Mouse (Mus musculus): ENCODE data around the gene Wipi2. TPM values are rescaled to one million over a fixed set of nuclear protein-coding genes. Genes with fewer than 3 reads are reported as not detected.

Wipi2 gene
- polyA plus RNA-seq (2011; ENCODE audit: insufficient read depth, insufficient read length, low replicate concordance, missing spikeins), result 29.4 and 41.8 TPM in 2 replicates

- TF ChIP-seq CTCF (IDR thresholded peaks at IDR 0.05; ENCODE audit: control insufficient read depth, insufficient read depth, low read length) (no peak), POLR2A (IDR thresholded peaks at IDR 0.05; ENCODE audit: borderline replicate concordance, control insufficient read depth, low read depth, low read length) (no peak)
- no peak within 1 kb of the TSS for H3K27ac ChIP-seq (ENCODE audit: control insufficient read depth, insufficient read depth, low read depth, low read length, poor library complexity)
- WGBS, result 74% methylated on average over 2 of the region's 2 CpGs
- no peak within 1 kb of the TSS for H3K4me3 ChIP-seq (replicated peaks; ENCODE audit: control insufficient read depth, low read depth, low read length)
- peaks cover 3% of the 10 kb centered on the region for H3K4me1 ChIP-seq (ENCODE audit: control insufficient read depth, insufficient read depth, low read length)
Measured at GRCm38 (mm10) chr5:142627398-142627797, at the start of gene Wipi2. Gene Wipi2 (plus strand): TSS chr5:142627698.

GRCm38 (mm10) chr5:142578192-142578591 is 49.3 kb upstream of the Wipi2 start:
- no peak overlapping the region for H3K4me3 ChIP-seq (replicated peaks; ENCODE audit: control insufficient read depth, low read depth, low read length)
- TF ChIP-seq POLR2A (IDR thresholded peaks at IDR 0.05; ENCODE audit: borderline replicate concordance, control insufficient read depth, low read depth, low read length) (no peak), CTCF (IDR thresholded peaks at IDR 0.05; ENCODE audit: control insufficient read depth, insufficient read depth, low read length) (peak; percentile 29; the same call in 1 of the 2 replicates)
- H3K4me1 ChIP-seq (ENCODE audit: control insufficient read depth, insufficient read depth, low read length), result no peaks in the 10 kb centered on the region
- WGBS, result 80% methylated on average over 10 of the region's 10 CpGs
- H3K27ac ChIP-seq (ENCODE audit: control insufficient read depth, insufficient read depth, low read depth, low read length, poor library complexity), result no peak overlapping the region

- H3K4me1 ChIP-seq (ENCODE audit: control insufficient read depth, insufficient read depth, low read length), result no peaks in the 10 kb centered on the region
- no peak overlapping the region for H3K4me3 ChIP-seq (replicated peaks; ENCODE audit: control insufficient read depth, low read depth, low read length)
- TF ChIP-seq CTCF (IDR thresholded peaks at IDR 0.05; ENCODE audit: control insufficient read depth, insufficient read depth, low read length) (peak; percentile 59), POLR2A (IDR thresholded peaks at IDR 0.05; ENCODE audit: borderline replicate concordance, control insufficient read depth, low read depth, low read length) (no peak)
- no peak overlapping the region for H3K27ac ChIP-seq (ENCODE audit: control insufficient read depth, insufficient read depth, low read depth, low read length, poor library complexity)
- 14% methylated on average over 5 of the region's 5 CpGs for WGBS
Measured at GRCm38 (mm10) chr5:142581517-142581916, 46.0 kb upstream of the Wipi2 start.

- Histone ChIP-seq H3K27ac (ENCODE audit: control insufficient read depth, insufficient read depth, low read depth, low read length, poor library complexity) (no peak overlapping the region), H3K4me1 (ENCODE audit: control insufficient read depth, insufficient read depth, low read length) (no peaks in the 10 kb centered on the region), H3K4me3 (replicated peaks; ENCODE audit: control insufficient read depth, low read depth, low read length) (no peak overlapping the region)
- no peak for TF ChIP-seq CTCF (IDR thresholded peaks at IDR 0.05; ENCODE audit: control insufficient read depth, insufficient read depth, low read length)
- no peak for TF ChIP-seq POLR2A (IDR thresholded peaks at IDR 0.05; ENCODE audit: borderline replicate concordance, control insufficient read depth, low read depth, low read length)
- 64% methylated on average over 14 of the region's 14 CpGs for WGBS
Measured at GRCm38 (mm10) chr5:142583616-142584126, 43.8 kb upstream of the Wipi2 start.

- TF ChIP-seq CTCF (IDR thresholded peaks at IDR 0.05; ENCODE audit: control insufficient read depth, insufficient read depth, low read length) (no peak), POLR2A (IDR thresholded peaks at IDR 0.05; ENCODE audit: borderline replicate concordance, control insufficient read depth, low read depth, low read length) (no peak)
- Histone ChIP-seq H3K4me3 (replicated peaks; ENCODE audit: control insufficient read depth, low read depth, low read length) (no peak overlapping the region), H3K27ac (ENCODE audit: control insufficient read depth, insufficient read depth, low read depth, low read length, poor library complexity) (no peak overlapping the region), H3K4me1 (ENCODE audit: control insufficient read depth, insufficient read depth, low read length) (no peaks in the 10 kb centered on the region)
- 77% methylated on average over 6 of the region's 6 CpGs for WGBS
Measured at GRCm38 (mm10) chr5:142590953-142591616, 36.4 kb upstream of the Wipi2 start.

GRCm38 (mm10) chr5:142595698-142596097 is 31.8 kb upstream of the Wipi2 start:
- Histone ChIP-seq H3K27ac (ENCODE audit: control insufficient read depth, insufficient read depth, low read depth, low read length, poor library complexity) (no peak overlapping the region), H3K4me3 (replicated peaks; ENCODE audit: control insufficient read depth, low read depth, low read length) (no peak overlapping the region), H3K4me1 (ENCODE audit: control insufficient read depth, insufficient read depth, low read length) (no peaks in the 10 kb centered on the region)
- WGBS, result 86% methylated on average over 3 of the region's 3 CpGs
- TF ChIP-seq CTCF (IDR thresholded peaks at IDR 0.05; ENCODE audit: control insufficient read depth, insufficient read depth, low read length), result no peak
- no peak for TF ChIP-seq POLR2A (IDR thresholded peaks at IDR 0.05; ENCODE audit: borderline replicate concordance, control insufficient read depth, low read depth, low read length)

GRCm38 (mm10) chr5:142596723-142597122 is 30.8 kb upstream of the Wipi2 start:
- no peaks in the 10 kb centered on the region for H3K4me1 ChIP-seq (ENCODE audit: control insufficient read depth, insufficient read depth, low read length)
- 71% methylated on average over 6 of the region's 6 CpGs for WGBS
- H3K4me3 ChIP-seq (replicated peaks; ENCODE audit: control insufficient read depth, low read depth, low read length), result no peak overlapping the region
- TF ChIP-seq POLR2A (IDR thresholded peaks at IDR 0.05; ENCODE audit: borderline replicate concordance, control insufficient read depth, low read depth, low read length) (no peak), CTCF (IDR thresholded peaks at IDR 0.05; ENCODE audit: control insufficient read depth, insufficient read depth, low read length) (no peak)
- H3K27ac ChIP-seq (ENCODE audit: control insufficient read depth, insufficient read depth, low read depth, low read length, poor library complexity), result no peak overlapping the region

- Histone ChIP-seq H3K4me3 (replicated peaks; ENCODE audit: control insufficient read depth, low read depth, low read length) (no peak overlapping the region), H3K27ac (ENCODE audit: control insufficient read depth, insufficient read depth, low read depth, low read length, poor library complexity) (no peak overlapping the region), H3K4me1 (ENCODE audit: control insufficient read depth, insufficient read depth, low read length) (no peaks in the 10 kb centered on the region)
- 77% methylated on average over 6 of the region's 6 CpGs for WGBS
- TF ChIP-seq CTCF (IDR thresholded peaks at IDR 0.05; ENCODE audit: control insufficient read depth, insufficient read depth, low read length), result no peak
- TF ChIP-seq POLR2A (IDR thresholded peaks at IDR 0.05; ENCODE audit: borderline replicate concordance, control insufficient read depth, low read depth, low read length), result no peak
Measured at GRCm38 (mm10) chr5:142597648-142598390, 29.7 kb upstream of the Wipi2 start.
